Comparison of ENCODE assay signal across 9 mouse cellular contexts in the genomic region with DNA sequence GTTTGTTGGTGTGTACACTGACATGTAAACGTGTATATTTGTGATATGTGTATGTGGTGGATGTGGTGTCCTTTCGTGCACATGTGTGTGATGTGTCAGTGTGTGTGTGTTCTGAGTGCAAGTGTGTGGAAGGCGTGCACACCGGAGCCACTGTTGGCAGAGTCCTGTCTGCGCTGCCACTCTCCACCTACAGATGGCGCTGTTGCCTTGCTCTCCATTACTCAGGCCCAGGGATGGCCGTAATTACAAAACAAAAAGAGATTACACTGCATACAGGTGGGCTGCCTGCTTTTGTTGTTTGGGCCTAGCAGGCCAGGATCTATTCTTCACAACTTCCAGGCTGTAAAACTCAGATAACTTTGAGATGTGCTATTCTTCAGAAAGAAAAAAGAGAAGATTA.
A peak's percentile ranks its signal among the peaks of the same experiment; 100 is the strongest.
DNase-seq lines count a peak whose midpoint lies in the region; ATAC-seq lines count a peak whose summit lies in the region.
"Had no signal": no experiment of that assay in that cellular context is flagged by ENCODE, and none has a peak within 500 bp of the region (broad histone marks: within the 10 kb centered on the region; RNA-seq: fewer than 3 reads in every experiment).

No protein-coding gene starts in this region.

- no peak overlapping the region for H3K9ac ChIP-seq in embryonic facial prominence, embryonic 14.5 days (ENCODE audit: low read depth, low read length)
- H3K9ac ChIP-seq in hindbrain, embryonic 11.5 days (ENCODE audit: low read depth, low read length), result no peak overlapping the region
- H3K9ac ChIP-seq: heart, embryonic 13.5 days had no signal

- no peaks in the 10 kb centered on the region for H3K36me3 ChIP-seq in embryonic facial prominence, embryonic 14.5 days (ENCODE audit: control insufficient read depth, insufficient read depth, low read length)
- no peaks in the 10 kb centered on the region for H3K36me3 ChIP-seq in hindbrain, embryonic 11.5 days (ENCODE audit: control insufficient read depth, insufficient read depth, low read length)
- H3K36me3 ChIP-seq: heart, embryonic 13.5 days had no signal

- no peaks in the 10 kb centered on the region for H3K27me3 ChIP-seq in embryonic facial prominence, embryonic 14.5 days (replicated peaks; ENCODE audit: control insufficient read depth, insufficient read depth, low read length)
- H3K27me3 ChIP-seq in hindbrain, embryonic 11.5 days (ENCODE audit: control insufficient read depth, insufficient read depth, low read length), result no peaks in the 10 kb centered on the region

- H3K4me2 ChIP-seq in embryonic facial prominence, embryonic 14.5 days (ENCODE audit: low read depth, low read length), result no peak overlapping the region
- H3K4me2 ChIP-seq in hindbrain, embryonic 11.5 days (replicated peaks; ENCODE audit: low read depth, low read length), result no peak overlapping the region
- H3K4me2 ChIP-seq: heart, embryonic 13.5 days had no signal

- peak; percentile 22 to 45 for DNase-seq in cerebellum, adult 18-20 months
- DNase-seq in adrenal gland, adult 18-20 months (ENCODE audit: low spot score in 2 of 2), result peak; percentile 63 to 72
- DNase-seq in embryonic facial prominence, embryonic 14.5 days (ENCODE audit: low spot score), result no peak
- DNase-seq in hindbrain, embryonic 11.5 days (ENCODE audit: low spot score), result peak; percentile 79
- peak; percentile 59 to 87 for DNase-seq in layer of hippocampus, postnatal 25 days (ENCODE audit: extremely low spot score in 1 of 2, low spot score in 1 of 2)
- DNase-seq in right cerebral cortex, postnatal 36 days (ENCODE audit: low spot score in 2 of 2), result peak; percentile 23 to 39

- ATAC-seq in cerebellum, adult (ENCODE audit: insufficient number of reproducible peaks, low FRiP score, low TSS enrichment), result no peak
- no peak for ATAC-seq in embryonic facial prominence, embryonic 14.5 days (ENCODE audit: low read depth)
- ATAC-seq in hindbrain, embryonic 11.5 days (ENCODE audit: low FRiP score), result no peak
- ATAC-seq in megakaryocyte-erythroid progenitor cell, adult 5-6 weeks (replicated peaks; ENCODE audit: low FRiP score, low TSS enrichment, poor library complexity, severe bottlenecking), result peak; percentile 67

- H3K4me1 ChIP-seq in embryonic facial prominence, embryonic 14.5 days (ENCODE audit: control insufficient read depth, insufficient read depth, low read length), result peaks cover 45% of the 10 kb centered on the region
- no peaks in the 10 kb centered on the region for H3K4me1 ChIP-seq in hindbrain, embryonic 11.5 days (replicated peaks; ENCODE audit: control insufficient read depth, insufficient read depth, low read length)

- H3K27ac ChIP-seq in embryonic facial prominence, embryonic 14.5 days (replicated peaks; ENCODE audit: low read depth, low read length), result peak overlapping the region; percentile 34; the same call in 1 of the 2 replicates
- no peak overlapping the region for H3K27ac ChIP-seq in hindbrain, embryonic 11.5 days (ENCODE audit: low read depth, low read length)
- H3K27ac ChIP-seq: heart, embryonic 13.5 days had no signal

- WGBS in embryonic facial prominence, embryonic 14.5 days, result 27% methylated on average over 7 of the region's 7 CpGs
- WGBS in hindbrain, embryonic 11.5 days, result 22% methylated on average over 7 of the region's 7 CpGs

- H3K4me3 ChIP-seq in embryonic facial prominence, embryonic 14.5 days (ENCODE audit: low read depth, low read length), result no peak overlapping the region
- H3K4me3 ChIP-seq in hindbrain, embryonic 11.5 days (ENCODE audit: low read depth, low read length), result no peak overlapping the region
- H3K4me3 ChIP-seq: heart, embryonic 13.5 days had no signal

- H3K9me3 ChIP-seq in embryonic facial prominence, embryonic 14.5 days (ENCODE audit: control insufficient read depth, low read length), result no peaks in the 10 kb centered on the region
- H3K9me3 ChIP-seq in hindbrain, embryonic 11.5 days (ENCODE audit: control insufficient read depth, low read length), result no peaks in the 10 kb centered on the region
- H3K9me3 ChIP-seq: heart, embryonic 13.5 days had no signal
